Mouse (Mus musculus): ENCODE data around the gene Abi3bp.

- TF ChIP-seq CTCF (IDR thresholded peaks at IDR 0.05; ENCODE audit: control insufficient read depth, insufficient read depth, insufficient replicate concordance, low read depth, low read length), result no peak
- no peak for TF ChIP-seq POLR2A (IDR thresholded peaks at IDR 0.05; ENCODE audit: control insufficient read depth, low read depth, low read length)
Observed at GRCm38 (mm10) chr16:56645251-56645650, 167.6 kb downstream of the Abi3bp start.

Data from testis, adult 2 months (tissue).